Comparison of ENCODE assay signal across 8 mouse cellular contexts in the genomic region with DNA sequence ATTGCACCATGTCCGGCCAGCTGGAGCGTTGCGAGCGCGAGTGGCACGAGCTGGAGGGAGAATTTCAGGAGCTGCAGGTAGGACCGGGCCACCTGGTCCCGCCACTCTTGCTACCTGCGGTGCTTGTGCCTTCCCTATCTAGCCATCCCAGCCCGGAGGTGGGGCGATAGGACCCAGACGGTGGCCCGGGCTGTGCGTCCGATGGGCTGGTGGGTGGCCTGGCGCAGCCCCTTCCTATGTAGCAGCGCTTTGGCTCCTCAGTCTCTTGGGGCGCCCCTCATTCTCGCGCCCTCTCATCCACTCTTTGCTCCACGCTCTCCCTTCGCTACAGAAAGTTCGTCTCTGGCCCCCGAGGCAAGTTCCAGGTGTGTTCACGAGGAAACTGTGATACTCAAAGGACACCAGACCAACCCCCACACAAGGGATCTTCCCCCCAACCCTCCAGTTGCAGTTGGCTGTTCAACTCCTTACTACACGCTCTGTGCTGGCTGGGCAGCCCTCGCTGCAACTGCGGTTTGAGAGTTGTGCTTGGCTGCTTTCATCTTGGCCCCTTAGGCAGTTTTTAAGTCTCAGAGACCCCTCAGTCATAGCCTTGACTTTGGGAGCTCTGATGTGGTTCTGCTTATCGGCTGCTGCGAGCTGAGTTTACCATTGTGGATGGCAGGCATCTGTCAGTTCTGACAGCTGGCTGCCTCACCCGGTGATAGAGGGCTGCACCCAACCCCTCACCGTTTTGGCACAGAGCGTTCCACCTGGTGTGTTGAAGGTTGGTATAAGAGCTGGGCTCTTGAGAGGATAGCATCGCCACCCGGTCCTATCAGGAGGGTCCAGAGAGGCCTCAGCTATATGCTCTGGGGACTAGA. TPM values are rescaled to one million over a fixed set of nuclear protein-coding genes. Genes with fewer than 3 reads are reported as not detected.
DNase-seq lines count a peak whose midpoint lies in the region; ATAC-seq and TF ChIP-seq lines count a peak whose summit lies in the region.

No protein-coding gene starts in this region.

- TF ChIP-seq CTCF in ES-Bruce4 (IDR thresholded peaks at IDR 0.05; ENCODE audit: low read depth, low read length), result no peak

- peaks cover 16 to 20% of the 10 kb centered on the region in 2 experiments for H3K4me1 ChIP-seq in heart, embryonic 14.5 days (ENCODE audit: control insufficient read depth in 2 of 2, insufficient read depth in 2 of 2, low read length in 2 of 2)
- H3K4me1 ChIP-seq in ES-Bruce4 (ENCODE audit: control insufficient read depth, insufficient read depth, low read length), result no peaks in the 10 kb centered on the region
- peaks cover 24% of the 10 kb centered on the region for H3K4me1 ChIP-seq in embryonic facial prominence, embryonic 13.5 days
- peaks cover 19% of the 10 kb centered on the region for H3K4me1 ChIP-seq in midbrain, embryonic 16.5 days (ENCODE audit: control insufficient read depth, insufficient read depth, low read length)

- no peak for DNase-seq in heart, adult 11 months
- DNase-seq in frontal cortex, postnatal 10 days (ENCODE audit: low spot score in 2 of 2), result no peak
- DNase-seq in urinary bladder, adult 18-20 months (ENCODE audit: low spot score in 2 of 2), result no peak

- ATAC-seq in heart, embryonic 14.5 days (ENCODE audit: insufficient number of reproducible peaks, insufficient read depth, low FRiP score, low read depth), result peak; percentile 42; the same call in 1 of the 2 replicates
- ATAC-seq in embryonic facial prominence, embryonic 13.5 days (ENCODE audit: insufficient number of reproducible peaks, insufficient read depth, low FRiP score, low TSS enrichment, low read depth), result peak; percentile 81
- ATAC-seq in inflammation-experienced regulatory T-cells, adult 6 months, result peak; percentile 29
- ATAC-seq in midbrain, embryonic 16.5 days, result peak; percentile 92

- TF ChIP-seq EP300 in ES-Bruce4 (IDR thresholded peaks at IDR 0.05; ENCODE audit: insufficient read depth, low read depth, low read length), result no peak

- under 1% methylated on average over 34 of the region's 35 CpGs for WGBS in heart, embryonic 14.5 days
- WGBS in embryonic facial prominence, embryonic 13.5 days, result 3% methylated on average over 35 of the region's 35 CpGs
- WGBS in midbrain, embryonic 16.5 days, result 7% methylated on average over 30 of the region's 35 CpGs

- peaks cover 4% of the 10 kb centered on the region; the same call in 1 of the 2 replicates for H3K9me3 ChIP-seq in heart, embryonic 14.5 days (ENCODE audit: control insufficient read depth, low read length)
- no peaks in the 10 kb centered on the region for H3K9me3 ChIP-seq in ES-Bruce4 (replicated peaks; ENCODE audit: control insufficient read depth, insufficient read depth, low read length, poor library complexity, severe bottlenecking)
- no peaks in the 10 kb centered on the region for H3K9me3 ChIP-seq in embryonic facial prominence, embryonic 13.5 days
- H3K9me3 ChIP-seq in midbrain, embryonic 16.5 days (replicated peaks; ENCODE audit: control insufficient read depth, low read length, poor library complexity, severe bottlenecking), result no peaks in the 10 kb centered on the region

- peak overlapping the region; percentile 86 for H3K9ac ChIP-seq in heart, embryonic 14.5 days (ENCODE audit: low read length)
- peak overlapping the region; percentile 71 for H3K9ac ChIP-seq in ES-Bruce4 (ENCODE audit: low read depth, poor library complexity, severe bottlenecking)
- peak overlapping the region; percentile 80 for H3K9ac ChIP-seq in embryonic facial prominence, embryonic 13.5 days
- H3K9ac ChIP-seq in midbrain, embryonic 16.5 days (ENCODE audit: low read depth, low read length), result peak overlapping the region; percentile 71

- H3K27me3 ChIP-seq in heart, embryonic 14.5 days (ENCODE audit: control insufficient read depth, insufficient read depth, low read length), result no peaks in the 10 kb centered on the region
- H3K27me3 ChIP-seq in ES-Bruce4 (ENCODE audit: control insufficient read depth, insufficient read depth, low read length, poor library complexity, severe bottlenecking), result no peaks in the 10 kb centered on the region
- no peaks in the 10 kb centered on the region for H3K27me3 ChIP-seq in embryonic facial prominence, embryonic 13.5 days
- H3K27me3 ChIP-seq in midbrain, embryonic 16.5 days (ENCODE audit: control insufficient read depth, insufficient read depth, low read depth, low read length), result no peaks in the 10 kb centered on the region

- no peaks in the 10 kb centered on the region for H3K36me3 ChIP-seq in heart, embryonic 14.5 days (ENCODE audit: control insufficient read depth, insufficient read depth, low read length)
- H3K36me3 ChIP-seq in ES-Bruce4 (ENCODE audit: control insufficient read depth, insufficient read depth, low read length, poor library complexity, severe bottlenecking), result no peaks in the 10 kb centered on the region
- H3K36me3 ChIP-seq in embryonic facial prominence, embryonic 13.5 days, result no peaks in the 10 kb centered on the region
- no peaks in the 10 kb centered on the region for H3K36me3 ChIP-seq in midbrain, embryonic 16.5 days (ENCODE audit: control insufficient read depth, insufficient read depth, low read length)

- H3K4me3 ChIP-seq in heart, embryonic 14.5 days (ENCODE audit: control insufficient read depth in 1 of 2, insufficient read depth in 1 of 2, low read depth in 1 of 2, low read length in 2 of 2), result peak overlapping the region; percentile 56 to 91
- peak overlapping the region; percentile 89 for H3K4me3 ChIP-seq in ES-Bruce4 (ENCODE audit: low read depth, low read length)
- H3K4me3 ChIP-seq in embryonic facial prominence, embryonic 13.5 days, result peak overlapping the region; percentile 74
- peak overlapping the region; percentile 68 for H3K4me3 ChIP-seq in midbrain, embryonic 16.5 days (ENCODE audit: low read depth, low read length)

- peak overlapping the region; percentile 99 for H3K4me2 ChIP-seq in heart, embryonic 14.5 days (ENCODE audit: low read length)
- peak overlapping the region; percentile 97 for H3K4me2 ChIP-seq in embryonic facial prominence, embryonic 13.5 days
- peak overlapping the region; percentile 81 for H3K4me2 ChIP-seq in midbrain, embryonic 16.5 days (ENCODE audit: low read length)

- TF ChIP-seq POLR2A in ES-Bruce4 (IDR thresholded peaks at IDR 0.05; ENCODE audit: insufficient read depth, low read length), result no peak

- peak overlapping the region in 1 of 2 experiments; percentile 4; a peak in 1 of 4 replicates for H3K27ac ChIP-seq in heart, embryonic 14.5 days (replicated peaks in 1 of 2; ENCODE audit: control insufficient read depth in 1 of 2, insufficient read depth in 1 of 2, low read depth in 2 of 2, low read length in 2 of 2)
- H3K27ac ChIP-seq in ES-Bruce4 (ENCODE audit: insufficient read depth, low read length), result no peak overlapping the region
- H3K27ac ChIP-seq in embryonic facial prominence, embryonic 13.5 days, result peak overlapping the region; percentile 73
- peak overlapping the region; percentile 80 for H3K27ac ChIP-seq in midbrain, embryonic 16.5 days (ENCODE audit: low read length)

RNA-seq across cellular contexts. Expression of a gene that starts 8.4 kb away (rescaled TPM):
- polyA plus RNA-seq in heart, embryonic 14.5 days (2014; fragmentation: Nextera tagmentation; extraction: Ambion mirVana), result 10.8 and 11.3 TPM in 2 replicates
- 8.9 and 9.1 TPM in 2 replicates for polyA plus RNA-seq in ES-Bruce4 (2011; ENCODE audit: insufficient read depth, insufficient read length, low read depth, missing spikeins)
- polyA plus RNA-seq in embryonic facial prominence, embryonic 13.5 days (2015; fragmentation: Nextera tagmentation; extraction: Ambion mirVana), result 14.4 and 15.8 TPM in 2 replicates
- polyA plus RNA-seq in inflammation-experienced regulatory T-cells, adult 6 months (2017; shearing (Covaris generic)), result 1 to 10 TPM; 1.1 to 2.1 (median 1.5) TPM
- polyA plus RNA-seq in midbrain, embryonic 16.5 days (2015; fragmentation: Nextera tagmentation; extraction: Ambion mirVana), result 16.9 and 18.7 TPM in 2 replicates

RNA-seq across cellular contexts. Expression of a gene that starts 29.8 kb away (rescaled TPM):
- 0.67 TPM in 1 of 2 replicates, not detected in the other for polyA plus RNA-seq in heart, embryonic 14.5 days (2014; fragmentation: Nextera tagmentation; extraction: Ambion mirVana)
- polyA plus RNA-seq in ES-Bruce4 (2011; ENCODE audit: insufficient read depth, insufficient read length, low read depth, missing spikeins), result not detected in 2 replicates
- polyA plus RNA-seq in embryonic facial prominence, embryonic 13.5 days (2015; fragmentation: Nextera tagmentation; extraction: Ambion mirVana), result not detected in 2 replicates
- polyA plus RNA-seq in inflammation-experienced regulatory T-cells, adult 6 months (2017; shearing (Covaris generic)), result 1 to 10 TPM; 2.6 to 7.4 (median 6.1) TPM
- polyA plus RNA-seq in midbrain, embryonic 16.5 days (2015; fragmentation: Nextera tagmentation; extraction: Ambion mirVana), result 0.62 and 1.7 TPM in 2 replicates

RNA-seq across cellular contexts. Expression of a gene that starts 55.8 kb away (rescaled TPM):
- 0.99 and 2.0 TPM in 2 replicates for polyA plus RNA-seq in heart, embryonic 14.5 days (2014; fragmentation: Nextera tagmentation; extraction: Ambion mirVana)
- 1.6 and 2.0 TPM in 2 replicates for polyA plus RNA-seq in ES-Bruce4 (2011; ENCODE audit: insufficient read depth, insufficient read length, low read depth, missing spikeins)
- 5.6 and 6.6 TPM in 2 replicates for polyA plus RNA-seq in embryonic facial prominence, embryonic 13.5 days (2015; fragmentation: Nextera tagmentation; extraction: Ambion mirVana)
- polyA plus RNA-seq in inflammation-experienced regulatory T-cells, adult 6 months (2017; shearing (Covaris generic)), result 10 to 100 TPM; 62.4 to 71.7 (median 66.6) TPM
- 13.9 and 21.4 TPM in 2 replicates for polyA plus RNA-seq in midbrain, embryonic 16.5 days (2015; fragmentation: Nextera tagmentation; extraction: Ambion mirVana)

Comparison
In these comparisons a context has a peak if more than half of its experiments do, and no peak if none do; other contexts are left out.
1. ATAC-seq: peak in every context shown above with its lines; median percentile 92 in midbrain, embryonic 16.5 days; 81 in embryonic facial prominence, embryonic 13.5 days; 42 in heart, embryonic 14.5 days; 29 in inflammation-experienced regulatory T-cells, adult 6 months.